Mouse (Mus musculus) heart, postnatal 36 days (tissue): ENCODE results near the gene Kif1b. TPM values are rescaled to one million over a fixed set of nuclear protein-coding genes. Genes with fewer than 3 reads are reported as not detected.

ENCODE experiments used
- total RNA-seq, 2 experiments: library from RNA; stranded (reverse); gene quantifications; 2 replicates each; pipeline ENCODE4 v1.2.3; 2021

Gene Kif1b
- total RNA-seq, 2 experiments from 2014 or later = 148 to 157 TPM

Other genes starting within 250 kb of the Kif1b start
- 10 to 100 TPM; 21.5 to 23.5 TPM for gene Pex14, start 207.8 kb downstream of the Kif1b start, total RNA-seq
- gene Dffa, start 203.5 kb downstream of the Kif1b start, total RNA-seq = 10 to 100 TPM; 35.6 to 41.7 TPM
- gene Cort, start 180.9 kb downstream of the Kif1b start, total RNA-seq = not detected
- gene Cenps, start 170.1 kb downstream of the Kif1b start, total RNA-seq = 1 to 10 TPM; 7.9 to 8.6 TPM
- gene Pgd, start 140.9 kb downstream of the Kif1b start, total RNA-seq = 10 to 100 TPM; 36.1 to 42.7 TPM
- 10 to 100 TPM; 48.6 to 50.6 TPM for gene Ube4b, start 119.1 kb upstream of the Kif1b start, total RNA-seq
- 10 to 100 TPM; 76.3 to 81.1 TPM for gene Rbp7, start 147.3 kb upstream of the Kif1b start, total RNA-seq
- gene Tmem274, start 169.7 kb upstream of the Kif1b start, total RNA-seq = not detected
- gene Nmnat1, start 177.5 kb upstream of the Kif1b start, total RNA-seq = 10 to 100 TPM; 29.5 to 30.7 TPM
- 10 to 100 TPM; 57.5 to 69.1 TPM for gene Lzic, start 177.5 kb upstream of the Kif1b start, total RNA-seq
- gene Ctnnbip1, start 210.5 kb upstream of the Kif1b start, total RNA-seq = 10 to 100 TPM; 29.9 to 33.3 TPM